In the genomic region with DNA sequence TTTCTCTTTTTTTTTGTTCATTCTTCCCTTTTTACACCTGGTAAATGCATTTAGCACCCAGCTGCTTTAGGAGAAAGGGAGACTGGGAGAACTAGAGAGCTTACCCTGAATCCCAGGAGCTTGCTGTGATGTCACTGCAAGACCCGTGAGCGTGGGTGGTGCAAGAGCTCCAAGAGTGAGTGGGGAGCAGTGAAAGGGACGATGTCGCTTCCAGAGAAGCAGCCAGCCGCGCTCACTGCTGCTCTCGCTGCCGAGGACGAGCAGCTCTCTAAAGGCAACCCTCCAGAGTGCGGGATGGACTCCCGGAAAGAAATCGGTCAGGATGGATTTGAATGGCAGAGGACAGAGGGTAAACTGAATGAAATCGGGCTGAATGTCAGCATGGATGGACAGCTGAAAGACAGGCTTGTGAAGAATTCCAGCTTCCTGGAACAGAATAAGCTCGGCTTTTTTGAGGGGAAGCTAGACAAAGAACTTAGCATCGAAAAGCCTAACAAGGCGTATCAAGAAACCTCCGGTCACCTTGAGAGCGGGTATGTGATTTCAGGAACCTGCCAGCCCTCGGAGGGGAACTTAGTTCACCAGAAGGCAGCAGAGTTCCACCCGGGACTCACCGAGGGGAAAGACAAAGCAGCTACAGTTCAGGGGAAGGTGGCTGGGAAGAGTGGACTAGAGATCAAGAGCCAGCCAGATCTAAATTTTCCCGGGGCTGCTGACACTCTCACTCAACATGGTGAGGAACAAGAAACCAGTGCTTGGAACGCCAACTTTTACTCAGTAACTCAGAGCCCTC, we compare ENCODE assay signal across 9 mouse cellular contexts.
DNase-seq lines count a peak whose midpoint lies in the region; ATAC-seq lines count a peak whose summit lies in the region.
"Had no signal": no experiment of that assay in that cellular context is flagged by ENCODE, and none has a peak within 500 bp of the region (broad histone marks: within the 10 kb centered on the region; RNA-seq: fewer than 3 reads in every experiment).

No protein-coding gene starts in this region.

- no peaks in the 10 kb centered on the region for H3K27me3 ChIP-seq in forebrain, embryonic 10.5 days (ENCODE audit: poor library complexity, severe bottlenecking)
- no peaks in the 10 kb centered on the region for H3K27me3 ChIP-seq in hindbrain, embryonic 13.5 days
- H3K27me3 ChIP-seq in midbrain, embryonic 11.5 days (ENCODE audit: control insufficient read depth, insufficient read depth, low read length), result no peaks in the 10 kb centered on the region

- peak overlapping the region; percentile 79 for H3K4me2 ChIP-seq in hindbrain, embryonic 13.5 days
- H3K4me2 ChIP-seq in midbrain, embryonic 11.5 days, result peak overlapping the region; percentile 52

- no peaks in the 10 kb centered on the region for H3K9me3 ChIP-seq in forebrain, embryonic 10.5 days
- no peaks in the 10 kb centered on the region for H3K9me3 ChIP-seq in hindbrain, embryonic 13.5 days
- H3K9me3 ChIP-seq in midbrain, embryonic 11.5 days (ENCODE audit: control insufficient read depth, low read length), result no peaks in the 10 kb centered on the region

- WGBS in forebrain, embryonic 10.5 days, result 15% methylated on average over 23 of the region's 23 CpGs
- 12% methylated on average over 23 of the region's 23 CpGs for WGBS in hindbrain, embryonic 13.5 days
- WGBS in midbrain, embryonic 11.5 days, result 16% methylated on average over 23 of the region's 23 CpGs

- H3K4me3 ChIP-seq in forebrain, embryonic 10.5 days, result peak overlapping the region; percentile 36
- peak overlapping the region; percentile 48 for H3K4me3 ChIP-seq in hindbrain, embryonic 13.5 days
- peak overlapping the region; percentile 34 for H3K4me3 ChIP-seq in midbrain, embryonic 11.5 days (ENCODE audit: low read depth, low read length)

- peak; percentile 86 for DNase-seq in heart, adult 11 months
- no peak for DNase-seq in heart, adult 8-10 months (ENCODE audit: low spot score)
- peak; percentile 22 for DNase-seq in forebrain, embryonic 10.5 days (ENCODE audit: extremely low spot score, low spot score)
- peak; percentile 93 for DNase-seq in midbrain, embryonic 11.5 days (ENCODE audit: low spot score, missing footprints)
- no peak for DNase-seq in urinary bladder, postnatal 4 days (ENCODE audit: low spot score in 2 of 2)
- DNase-seq in lung, adult 18-20 months, result no peak
- no peak for DNase-seq in urinary bladder, adult 2 months (ENCODE audit: low spot score)

- ATAC-seq in hindbrain, embryonic 13.5 days (ENCODE audit: low FRiP score), result 0 out of 2 replicates have a peak, but pooled peaks have one; percentile 21
- no peak for ATAC-seq in midbrain, embryonic 11.5 days (ENCODE audit: low FRiP score)

- peaks cover 64% of the 10 kb centered on the region for H3K4me1 ChIP-seq in forebrain, embryonic 10.5 days
- H3K4me1 ChIP-seq in hindbrain, embryonic 13.5 days (replicated peaks), result peaks cover 69% of the 10 kb centered on the region
- H3K4me1 ChIP-seq in midbrain, embryonic 11.5 days (ENCODE audit: control insufficient read depth, insufficient read depth, low read length), result peaks cover 38% of the 10 kb centered on the region

- H3K27ac ChIP-seq in forebrain, embryonic 10.5 days, result peak overlapping the region; percentile 79
- peak overlapping the region; percentile 97 for H3K27ac ChIP-seq in hindbrain, embryonic 13.5 days
- peak overlapping the region; percentile 83 for H3K27ac ChIP-seq in midbrain, embryonic 11.5 days (ENCODE audit: low read depth, low read length)
- H3K27ac ChIP-seq: macrophage had no signal

- peak overlapping the region; percentile 81 for H3K9ac ChIP-seq in hindbrain, embryonic 13.5 days
- peak overlapping the region; percentile 69 for H3K9ac ChIP-seq in midbrain, embryonic 11.5 days (ENCODE audit: low read length)

- no peaks in the 10 kb centered on the region for H3K36me3 ChIP-seq in forebrain, embryonic 10.5 days (replicated peaks)
- no peaks in the 10 kb centered on the region for H3K36me3 ChIP-seq in hindbrain, embryonic 13.5 days
- H3K36me3 ChIP-seq in midbrain, embryonic 11.5 days (ENCODE audit: control insufficient read depth, insufficient read depth, low read length), result no peaks in the 10 kb centered on the region

Comparison
In these comparisons a context has a peak if more than half of its experiments do, and no peak if none do; other contexts are left out.
1. DNase-seq: peak in heart, adult 11 months (single experiment), forebrain, embryonic 10.5 days (single experiment) and midbrain, embryonic 11.5 days (single experiment); none in heart, adult 8-10 months (single experiment), urinary bladder, postnatal 4 days (0 of 2), lung, adult 18-20 months (0 of 2) and urinary bladder, adult 2 months (single experiment).
2. Peak in every context shown above with its lines, with median percentiles within 50 percentile points of each other: H3K27ac ChIP-seq and H3K4me3 ChIP-seq.